In the genomic region with DNA sequence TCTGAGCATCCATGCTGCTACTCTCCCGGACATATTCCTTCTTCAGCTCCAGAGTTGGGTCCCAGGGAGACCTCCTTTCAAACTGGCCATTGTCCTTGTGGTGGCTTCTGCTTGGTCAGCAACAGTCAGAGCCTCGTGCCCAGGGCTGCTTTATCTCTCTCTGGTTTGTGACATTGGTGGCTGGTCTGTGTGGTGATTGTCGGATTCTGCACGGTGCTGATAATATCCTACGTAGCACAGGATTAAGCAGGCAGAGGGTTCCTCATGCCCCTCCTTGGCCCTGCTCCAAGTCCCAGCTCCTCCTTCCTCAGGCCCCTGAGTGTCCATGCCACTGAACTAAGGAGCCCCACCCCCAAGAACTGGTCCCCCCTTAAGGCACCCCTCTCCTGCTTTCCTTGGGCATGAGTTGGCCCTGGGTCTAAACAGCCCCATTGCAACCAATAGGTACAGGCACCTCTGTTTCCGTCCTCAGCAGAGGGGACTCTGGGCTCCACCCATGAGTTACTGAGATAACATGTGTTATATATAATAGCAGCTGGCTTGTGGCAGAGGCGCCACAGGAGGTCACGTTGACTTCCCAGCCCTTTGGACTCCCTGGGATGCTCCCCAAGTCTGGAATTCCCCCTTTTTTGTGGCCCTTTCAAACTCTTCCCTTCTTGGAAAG, we compare ENCODE assay signal across 14 mouse cellular contexts. TPM values are rescaled to one million over a fixed set of nuclear protein-coding genes. Genes with fewer than 3 reads are reported as not detected.
DNase-seq lines count a peak whose midpoint lies in the region; ATAC-seq and TF ChIP-seq lines count a peak whose summit lies in the region.
"Had no signal": no experiment of that assay in that cellular context is flagged by ENCODE, and none has a peak within 500 bp of the region (broad histone marks: within the 10 kb centered on the region; RNA-seq: fewer than 3 reads in every experiment).

No protein-coding gene starts in this region.

- peak; percentile 85 to 89 for TF ChIP-seq EP300 in MEL (IDR thresholded peaks at IDR 0.05; ENCODE audit: low read depth in 1 of 2, low read length in 2 of 2)

- 0 out of 2 replicates have a peak, but pooled peaks have one; percentile 17 for ATAC-seq in embryonic facial prominence, embryonic 13.5 days (ENCODE audit: insufficient number of reproducible peaks, insufficient read depth, low FRiP score, low TSS enrichment, low read depth)
- no peak for ATAC-seq in kidney, embryonic 14.5 days (ENCODE audit: low FRiP score, low TSS enrichment)
- ATAC-seq in liver, embryonic 11.5 days (replicated peaks; ENCODE audit: low FRiP score), result peak; percentile 90
- ATAC-seq: activated CD4-positive, CD25-positive, alpha-beta regulatory T cell, adult 4 months had no signal

- no peak overlapping the region for H3K9ac ChIP-seq in embryonic facial prominence, embryonic 13.5 days
- no peak overlapping the region for H3K9ac ChIP-seq in kidney, embryonic 14.5 days (ENCODE audit: low read depth, low read length)
- H3K9ac ChIP-seq in MEL (ENCODE audit: control insufficient read depth, low read depth, low read length, poor library complexity, severe bottlenecking), result no peak overlapping the region
- H3K9ac ChIP-seq in liver, embryonic 11.5 days (ENCODE audit: low read depth, low read length), result no peak overlapping the region; the same call in 1 of the 2 replicates

- no peak for DNase-seq in embryonic facial prominence, embryonic 10.5 days (ENCODE audit: low spot score)
- peak; percentile 31 for DNase-seq in kidney, adult 9 months
- peak; percentile 80 for DNase-seq in MEL (ENCODE audit: low read depth, low spot score)
- DNase-seq in liver, embryonic 11.5 days (ENCODE audit: low spot score), result no peak
- DNase-seq in left cerebral cortex, adult 11 months (ENCODE audit: low spot score), result no peak
- DNase-seq in testis, postnatal 10 days (ENCODE audit: low spot score), result no peak
- DNase-seq: thymus, postnatal 4 days had no signal

- no peaks in the 10 kb centered on the region for H3K79me2 ChIP-seq in MEL (ENCODE audit: control insufficient read depth, insufficient read depth, low read length, poor library complexity)

- TF ChIP-seq RAD21 in MEL (IDR thresholded peaks at IDR 0.05; ENCODE audit: low read depth, low read length), result no peak

- no peak overlapping the region for H3K27ac ChIP-seq in embryonic facial prominence, embryonic 13.5 days
- no peak overlapping the region for H3K27ac ChIP-seq in embryonic facial prominence, embryonic 10.5 days (replicated peaks)
- H3K27ac ChIP-seq in kidney, embryonic 14.5 days (ENCODE audit: low read depth, low read length), result no peak overlapping the region
- H3K27ac ChIP-seq in MEL (ENCODE audit: control insufficient read depth, low read depth, low read length), result peak overlapping the region; percentile 35
- no peak overlapping the region for H3K27ac ChIP-seq in liver, embryonic 11.5 days (ENCODE audit: low read depth, low read length)

- 0 out of 2 replicates have a peak, but pooled peaks cover 3% of the 10 kb centered on the region for H3K4me1 ChIP-seq in embryonic facial prominence, embryonic 13.5 days
- H3K4me1 ChIP-seq in embryonic facial prominence, embryonic 10.5 days, result peaks cover 16% of the 10 kb centered on the region
- H3K4me1 ChIP-seq in kidney, embryonic 14.5 days (ENCODE audit: control insufficient read depth, insufficient read depth, low read length), result peaks cover 8% of the 10 kb centered on the region; the same call in 1 of the 2 replicates
- H3K4me1 ChIP-seq in MEL (ENCODE audit: control insufficient read depth in 1 of 2, insufficient read depth in 2 of 2, low read length in 2 of 2), result peaks cover 10 to 45% of the 10 kb centered on the region in 2 experiments
- peaks cover 26% of the 10 kb centered on the region for H3K4me1 ChIP-seq in liver, embryonic 11.5 days (replicated peaks; ENCODE audit: control insufficient read depth, insufficient read depth, low read length)

- no peak overlapping the region for H3K4me2 ChIP-seq in embryonic facial prominence, embryonic 13.5 days
- no peak overlapping the region for H3K4me2 ChIP-seq in kidney, embryonic 14.5 days (replicated peaks; ENCODE audit: low read depth, low read length)
- H3K4me2 ChIP-seq in liver, embryonic 11.5 days, result peak overlapping the region; percentile 56

- 57% methylated on average over 8 of the region's 8 CpGs for WGBS in embryonic facial prominence, embryonic 13.5 days
- WGBS in embryonic facial prominence, embryonic 10.5 days, result 74% methylated on average over 8 of the region's 8 CpGs
- 77% methylated on average over 8 of the region's 8 CpGs for WGBS in kidney, embryonic 14.5 days
- 27% methylated on average over 8 of the region's 8 CpGs for WGBS in liver, embryonic 11.5 days

- TF ChIP-seq POLR2A in MEL (IDR thresholded peaks at IDR 0.05; ENCODE audit: control insufficient read depth in 1 of 2, insufficient read depth in 1 of 2, low read depth in 1 of 2, low read length in 2 of 2, poor library complexity in 1 of 2), result no peak

- no peaks in the 10 kb centered on the region for H3K9me3 ChIP-seq in embryonic facial prominence, embryonic 13.5 days
- H3K9me3 ChIP-seq in embryonic facial prominence, embryonic 10.5 days, result no peaks in the 10 kb centered on the region
- no peaks in the 10 kb centered on the region for H3K9me3 ChIP-seq in kidney, embryonic 14.5 days (ENCODE audit: control insufficient read depth, low read length)
- no peaks in the 10 kb centered on the region for H3K9me3 ChIP-seq in MEL (replicated peaks; ENCODE audit: insufficient read depth, low read length)
- H3K9me3 ChIP-seq in liver, embryonic 11.5 days (ENCODE audit: control insufficient read depth, low read length), result no peaks in the 10 kb centered on the region

- H3K36me3 ChIP-seq in embryonic facial prominence, embryonic 13.5 days, result no peaks in the 10 kb centered on the region
- H3K36me3 ChIP-seq in embryonic facial prominence, embryonic 10.5 days (replicated peaks), result no peaks in the 10 kb centered on the region
- no peaks in the 10 kb centered on the region for H3K36me3 ChIP-seq in kidney, embryonic 14.5 days (ENCODE audit: control insufficient read depth, insufficient read depth, low read length)
- H3K36me3 ChIP-seq in MEL (ENCODE audit: control insufficient read depth in 1 of 2, insufficient read depth in 2 of 2, low read length in 2 of 2), result peaks cover 0 to 20% of the 10 kb centered on the region in 2 experiments; a peak in 2 of 4 replicates
- H3K36me3 ChIP-seq in liver, embryonic 11.5 days (ENCODE audit: control insufficient read depth, insufficient read depth, low read length), result no peaks in the 10 kb centered on the region

- H3K4me3 ChIP-seq in embryonic facial prominence, embryonic 13.5 days, result no peak overlapping the region
- H3K4me3 ChIP-seq in embryonic facial prominence, embryonic 10.5 days, result no peak overlapping the region
- H3K4me3 ChIP-seq in kidney, embryonic 14.5 days (ENCODE audit: low read length), result no peak overlapping the region
- H3K4me3 ChIP-seq in MEL (ENCODE audit: control insufficient read depth in 1 of 2, insufficient read depth in 1 of 2, low read depth in 2 of 2, low read length in 2 of 2), result no peak overlapping the region
- H3K4me3 ChIP-seq in liver, embryonic 11.5 days (ENCODE audit: low read depth, low read length), result no peak overlapping the region; the same call in 1 of the 2 replicates

- H3K27me3 ChIP-seq in embryonic facial prominence, embryonic 13.5 days, result peaks cover 4% of the 10 kb centered on the region; the same call in 1 of the 2 replicates
- H3K27me3 ChIP-seq in embryonic facial prominence, embryonic 10.5 days (replicated peaks; ENCODE audit: low read depth, poor library complexity, severe bottlenecking), result peaks cover 52% of the 10 kb centered on the region
- H3K27me3 ChIP-seq in kidney, embryonic 14.5 days (ENCODE audit: control insufficient read depth, insufficient read depth, low read length), result no peaks in the 10 kb centered on the region
- H3K27me3 ChIP-seq in MEL (ENCODE audit: control insufficient read depth in 1 of 2, insufficient read depth in 2 of 2, low read length in 2 of 2), result no peaks in the 10 kb centered on the region
- peaks cover 9% of the 10 kb centered on the region; the same call in 1 of the 2 replicates for H3K27me3 ChIP-seq in liver, embryonic 11.5 days (replicated peaks; ENCODE audit: control insufficient read depth, insufficient read depth, low read length)

- TF ChIP-seq CTCF in MEL (IDR thresholded peaks at IDR 0.05 in 2 of 3, conservative IDR thresholded peaks at IDR 0.05 in 1 of 3; ENCODE audit: control insufficient read depth in 1 of 3, insufficient read depth in 1 of 3, low read depth in 2 of 3, low read length in 3 of 3, poor library complexity in 1 of 3, severe bottlenecking in 1 of 3), result no peak

TF ChIP-seq in MEL, 35 proteins besides CTCF, POLR2A, EP300 and RAD21 (continues in another document):
- TF ChIP-seq GATA1 (IDR thresholded peaks at IDR 0.05; ENCODE audit: low read depth, low read length) (peak; percentile 87), SIN3A (IDR thresholded peaks at IDR 0.05; ENCODE audit: low read length) (peak; percentile 50), ETS1 (IDR thresholded peaks at IDR 0.05; ENCODE audit: low read depth, low read length) (peak; percentile 64), MAZ (IDR thresholded peaks at IDR 0.05; ENCODE audit: low read depth, low read length) (0 out of 2 replicates have a peak, but pooled peaks have one; percentile 33), ZNF384 (IDR thresholded peaks at IDR 0.05; ENCODE audit: low read depth, low read length) (no peak), ZMIZ1 (IDR thresholded peaks at IDR 0.05; ENCODE audit: low read depth, low read length) (no peak), ELF1 (IDR thresholded peaks at IDR 0.05; ENCODE audit: low read depth, low read length) (no peak)

RNA-seq across cellular contexts. Expression of gene Lif, which starts 35.0 kb away (rescaled TPM):
- 0.15 and 0.18 TPM in 2 replicates for polyA plus RNA-seq in embryonic facial prominence, embryonic 13.5 days (2015; fragmentation: Nextera tagmentation; extraction: Ambion mirVana)
- polyA plus RNA-seq in embryonic facial prominence, embryonic 10.5 days (2016; fragmentation: Nextera tagmentation; extraction: Ambion mirVana), result 0.09 and 0.36 TPM in 2 replicates
- polyA plus RNA-seq in kidney, embryonic 14.5 days (2014; fragmentation: Nextera tagmentation; extraction: Ambion mirVana), result not detected in 2 replicates
- 0.10 and 0.27 TPM in 2 replicates for total RNA-seq in MEL (2012; rRNA removed)
- under 1 TPM in 1 of 2 experiments, not detected in 1; 0.31 TPM for polyA plus RNA-seq in MEL (2012; ENCODE audit: insufficient read depth in 1 of 2, insufficient read length in 2 of 2, low read depth in 1 of 2, low replicate concordance in 2 of 2, missing spikeins in 1 of 2)
- polyA plus RNA-seq in liver, embryonic 11.5 days (2014; fragmentation: Nextera tagmentation; extraction: Ambion mirVana), result 0.06 TPM in 1 of 2 replicates, not detected in the other
- polyA plus RNA-seq: forebrain, embryonic 11.5 days had no signal

RNA-seq across cellular contexts. Expression of gene Osm, which starts 56.1 kb away (rescaled TPM):
- polyA plus RNA-seq in embryonic facial prominence, embryonic 13.5 days (2015; fragmentation: Nextera tagmentation; extraction: Ambion mirVana), result not detected in 2 replicates
- not detected in 2 replicates for polyA plus RNA-seq in embryonic facial prominence, embryonic 10.5 days (2016; fragmentation: Nextera tagmentation; extraction: Ambion mirVana)
- polyA plus RNA-seq in kidney, embryonic 14.5 days (2014; fragmentation: Nextera tagmentation; extraction: Ambion mirVana), result not detected in 2 replicates
- total RNA-seq in MEL (2012; rRNA removed), result 11.2 and 15.4 TPM in 2 replicates
- polyA plus RNA-seq in MEL (2012; ENCODE audit: insufficient read depth in 1 of 2, insufficient read length in 2 of 2, low read depth in 1 of 2, low replicate concordance in 2 of 2, missing spikeins in 1 of 2), result 10 to 100 TPM in 1 of 2 experiments, not detected in 1; 10.6 TPM
- 0.32 and 0.33 TPM in 2 replicates for polyA plus RNA-seq in liver, embryonic 11.5 days (2014; fragmentation: Nextera tagmentation; extraction: Ambion mirVana)
- total RNA-seq: gastrocnemius, adult 8-10 months; heart, postnatal 10 days had no signal
- polyA plus RNA-seq: forebrain, embryonic 11.5 days; intestine, embryonic 14.5 days had no signal

Comparison
In these comparisons a context has a peak if more than half of its experiments do, and no peak if none do; other contexts are left out.
1. DNase-seq: peak in kidney, adult 9 months (single experiment) and MEL (single experiment); none in embryonic facial prominence, embryonic 10.5 days (single experiment), liver, embryonic 11.5 days (single experiment), left cerebral cortex, adult 11 months (single experiment) and testis, postnatal 10 days (single experiment).